ENCODE assay signal across 12 mouse cellular contexts in the genomic region with DNA sequence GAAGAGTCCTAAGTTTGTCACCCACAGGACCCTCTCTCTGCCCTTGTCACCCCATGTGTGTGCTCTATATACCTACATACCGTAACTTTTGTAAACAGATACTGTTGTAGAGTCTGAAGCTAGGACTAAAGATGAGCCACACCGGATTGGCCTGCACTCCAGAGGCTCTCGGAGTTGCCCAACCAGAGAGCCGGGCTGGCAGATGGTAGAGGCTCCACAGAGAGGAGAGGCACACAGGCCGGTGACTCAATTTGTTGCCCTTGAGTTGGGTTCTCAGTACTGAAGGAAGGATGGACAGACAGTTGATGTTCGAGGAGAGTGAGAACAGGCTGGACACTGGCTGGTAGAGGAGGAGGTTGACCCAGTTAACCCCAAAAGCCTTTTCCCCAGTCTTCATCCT.
"Had no signal": no experiment of that assay in that cellular context is flagged by ENCODE, and none has a peak within 500 bp of the region (broad histone marks: within the 10 kb centered on the region; RNA-seq: fewer than 3 reads in every experiment).

No protein-coding gene starts in this region.

- H3K4me2 ChIP-seq: limb, embryonic 15.5 days; liver, embryonic 12.5 days; lung, embryonic 14.5 days; midbrain, embryonic 11.5 days; midbrain, embryonic 15.5 days had no signal

- H3K4me3 ChIP-seq: limb, embryonic 15.5 days; liver, embryonic 12.5 days; megakaryocyte, embryonic 14.5 days; midbrain, embryonic 15.5 days had no signal

- H3K27me3 ChIP-seq: limb, embryonic 15.5 days; liver, embryonic 12.5 days; megakaryocyte, embryonic 14.5 days; midbrain, embryonic 15.5 days had no signal

- H3K9me3 ChIP-seq: limb, embryonic 15.5 days; liver, embryonic 12.5 days; megakaryocyte, embryonic 14.5 days; midbrain, embryonic 15.5 days had no signal

- H3K9ac ChIP-seq: limb, embryonic 15.5 days; liver, embryonic 12.5 days; lung, embryonic 14.5 days; midbrain, embryonic 15.5 days had no signal

- H3K36me3 ChIP-seq: midbrain, embryonic 15.5 days had no signal

- ATAC-seq: liver, embryonic 12.5 days; midbrain, embryonic 15.5 days had no signal

- H3K27ac ChIP-seq: limb, embryonic 15.5 days; liver, embryonic 12.5 days; midbrain, embryonic 15.5 days had no signal

- DNase-seq: kidney, postnatal 10 days; layer of hippocampus, adult 9-11 months; layer of hippocampus, postnatal 36 days; lung, embryonic 14.5 days; lung, postnatal 10 days; lung, postnatal 4 days; right cerebral cortex, postnatal 14 days had no signal
